Mouse (Mus musculus): Measurements from ENCODE around the gene Tom1l1. TPM values are rescaled to one million over a fixed set of nuclear protein-coding genes. Genes with fewer than 3 reads are reported as not detected.

Gene Tom1l1
- polyA plus RNA-seq, 1 experiment from 2014 or later: 14.8 TPM

DNA sequence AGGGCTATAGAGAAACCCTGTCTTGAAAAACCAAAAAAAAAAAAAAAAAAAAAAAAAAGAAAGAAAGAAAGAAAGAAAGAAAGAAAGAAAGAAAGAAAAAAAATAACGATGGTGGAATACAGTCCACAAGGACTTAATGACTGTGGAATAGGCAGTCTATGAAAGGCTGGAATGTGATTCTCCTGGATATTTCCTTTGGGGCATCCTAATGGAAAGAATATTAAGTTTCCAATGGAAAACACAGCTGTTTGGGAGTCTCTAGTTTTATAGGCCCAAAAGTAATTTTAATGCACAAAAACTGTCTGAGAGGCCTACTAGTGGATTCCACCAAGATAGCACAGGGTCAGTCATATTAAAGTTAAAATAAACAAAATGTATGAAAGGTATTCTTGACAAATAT is 92.3 kb downstream of the Tom1l1 start:
- Histone ChIP-seq H3K9me3 (no peaks in the 10 kb centered on the region), H3K27ac (replicated peaks) (no peak overlapping the region), H3K36me3 (peaks cover 53% of the 10 kb centered on the region), H3K4me3 (no peak overlapping the region), H3K4me1 (no peaks in the 10 kb centered on the region), H3K4me2 (replicated peaks) (no peak overlapping the region), H3K27me3 (no peaks in the 10 kb centered on the region), H3K9ac (replicated peaks) (no peak overlapping the region)
- 95% methylated on average over 1 of the region's 1 CpGs for WGBS
- ATAC-seq (ENCODE audit: low FRiP score, low read depth): no peak

Other genes starting within 250 kb of the Tom1l1 start
- 43.9 and 45.8 TPM in 2 replicates for gene Stxbp4, start 50.3 kb downstream of the Tom1l1 start, polyA plus RNA-seq (2016; fragmentation: Nextera tagmentation; extraction: Ambion mirVana)
- gene Cox11, start 50.2 kb downstream of the Tom1l1 start, polyA plus RNA-seq (2016; fragmentation: Nextera tagmentation; extraction: Ambion mirVana): 41.9 and 43.4 TPM in 2 replicates